Mouse (Mus musculus) CH12.LX (cell line): ENCODE measurements around the gene Gabre.

Source experiments
- BHLHE40 ChIP-seq: IDR thresholded peaks from 2 replicates; pipeline ENCODE4 v1.6.1; 2011; ENCODE audit warnings: mild to moderate bottlenecking, low read depth, low read length, improper control_type of control experiment
- CTCF ChIP-seq, 2 experiments: IDR thresholded peaks in 1 of 2; conservative IDR thresholded peaks in 1 of 2; 2 replicates each; pipeline ENCODE4 v1.5.1; 2011 to 2012; ENCODE audit warnings: low read depth in 2 of 2, low read length in 2 of 2, improper control_type of control experiment in 1 of 2, inconsistent platforms in 1 of 2, mild to moderate bottlenecking in 1 of 2, moderate library complexity in 1 of 2
- ELF1 ChIP-seq: IDR thresholded peaks from 2 replicates; pipeline ENCODE4 v1.6.1; 2014; ENCODE audit warnings: low read depth, mild to moderate bottlenecking, inconsistent platforms, low read length, improper control_type of control experiment
- KAT2A ChIP-seq: IDR thresholded peaks from 2 replicates; pipeline ENCODE4 v1.6.1; 2012; ENCODE audit warnings: low read length, improper control_type of control experiment, inconsistent platforms; ENCODE audit not compliant: insufficient replicate concordance
- MAZ ChIP-seq: IDR thresholded peaks from 2 replicates; pipeline ENCODE4 v1.6.1; 2012; ENCODE audit warnings: low read depth, mild to moderate bottlenecking, inconsistent platforms, low read length, improper control_type of control experiment, moderate library complexity
- MXI1 ChIP-seq: IDR thresholded peaks from 2 replicates; pipeline ENCODE4 v1.6.1; 2011; ENCODE audit warnings: mild to moderate bottlenecking, low read depth, low read length, improper control_type of control experiment
- USF1 ChIP-seq: IDR thresholded peaks from 2 replicates; pipeline ENCODE4 v1.6.1; 2014; ENCODE audit warnings: low read depth, mild to moderate bottlenecking, inconsistent platforms, low read length, improper control_type of control experiment

- no peak for TF ChIP-seq ELF1
- TF ChIP-seq MAZ = no peak
- no peak for TF ChIP-seq CTCF (conservative IDR thresholded peaks at IDR 0.05 in 1 of 2, IDR thresholded peaks at IDR 0.05 in 1 of 2; ENCODE audit: low read depth in 2 of 2, low read length in 2 of 2)
- no peak for TF ChIP-seq USF1
- TF ChIP-seq MXI1 = no peak
- TF ChIP-seq KAT2A = no peak
- TF ChIP-seq BHLHE40 = no peak
These were observed 715 bp upstream of the Gabre start for GRCm38 (mm10) chrX:72275372-72275663.
